Mouse (Mus musculus) forebrain, embryonic 11.5 days (tissue): ENCODE data around the gene Orai1. TPM values are rescaled to one million over a fixed set of nuclear protein-coding genes. Genes with fewer than 3 reads are reported as not detected.

Source experiments
- ATAC-seq: fragments of 200-750 bp; cut with Nextera tagmentation; replicated peaks from 2 replicates; pipeline ENCODE4 v1.8.0; 2017; ENCODE audit warnings: moderate TSS enrichment; ENCODE audit not compliant: low FRiP score
- DNase-seq: peaks from one replicate; pipeline ENCODE4 v3.0.0-alpha.2; 2017; ENCODE audit warnings: low spot score
- H3K27ac ChIP-seq: fragments of 300-500 bp; sonication (generic); 2 replicates; pipeline ENCODE4 v1.5.1; 2014; ENCODE audit warnings: low read depth, low read length
- H3K27me3 ChIP-seq: fragments of 300-500 bp; sonication (generic); 2 replicates; pipeline ENCODE4 v1.6.1; 2014; ENCODE audit warnings: mild to moderate bottlenecking, low read length, mixed read lengths; ENCODE audit not compliant: control insufficient read depth, insufficient read depth
- H3K36me3 ChIP-seq: fragments of 300-500 bp; sonication (generic); 2 replicates; pipeline ENCODE4 v1.6.1; 2014; ENCODE audit warnings: mild to moderate bottlenecking, low read length, moderate library complexity, mixed read lengths; ENCODE audit not compliant: control insufficient read depth, insufficient read depth
- H3K4me1 ChIP-seq: fragments of 300-500 bp; sonication (generic); replicated peaks from 2 replicates; pipeline ENCODE4 v1.6.1; 2014; ENCODE audit warnings: low read length, mixed read lengths; ENCODE audit not compliant: control insufficient read depth, insufficient read depth
- H3K4me2 ChIP-seq: fragments of 300-500 bp; sonication (generic); 2 replicates; pipeline ENCODE4 v1.6.1; 2014; ENCODE audit warnings: low read depth, mild to moderate bottlenecking, low read length, moderate library complexity, mixed read lengths; ENCODE audit not compliant: severe bottlenecking
- H3K4me3 ChIP-seq: fragments of 300-500 bp; sonication (generic); 2 replicates; pipeline ENCODE4 v1.5.1; 2014; ENCODE audit warnings: low read depth, low read length
- H3K9ac ChIP-seq: fragments of 300-500 bp; sonication (generic); 2 replicates; pipeline ENCODE4 v1.6.1; 2014; ENCODE audit warnings: low read length
- H3K9me3 ChIP-seq: fragments of 300-500 bp; sonication (generic); 2 replicates; pipeline ENCODE4 v1.6.1; 2016; ENCODE audit warnings: low read length, mixed read lengths; ENCODE audit not compliant: control insufficient read depth
- WGBS: fragments of 180-500 bp; shearing (Covaris S2); extraction: QIAGEN DNeasy Blood & Tissue Kit; methylation state at CpG from one replicate; pipeline ENCODE4 v1.1.7; 2014; 5-methylcytosine and 5-hydroxymethylcytosine counted together
- polyA plus RNA-seq: library from polyadenylated mRNA; unstranded; fragments of >200 nt; fragmentation: Nextera tagmentation; extraction: Ambion mirVana; gene quantifications from 2 replicates; pipeline ENCODE4 v1.2.1, GENCODE M21; 2014

Orai1 gene
- polyA plus RNA-seq, 1 experiment from 2014 or later = 9.8 TPM

GRCm38 (mm10) chr5:123045561-123046295 is 30.9 kb downstream of the Orai1 start:
- Histone ChIP-seq H3K4me1 (no peaks in the 10 kb centered on the region; the same call in 1 of the 2 replicates), H3K4me2 (no peak overlapping the region), H3K27me3 (no peaks in the 10 kb centered on the region), H3K36me3 (no peaks in the 10 kb centered on the region), H3K4me3 (no peak overlapping the region), H3K9ac (no peak overlapping the region), H3K9me3 (no peaks in the 10 kb centered on the region), H3K27ac (no peak overlapping the region)
- ATAC-seq (no peak), DNase-seq (no peak)
- WGBS = 46% methylated on average over 9 of the region's 9 CpGs

- H3K9me3 ChIP-seq = no peaks in the 10 kb centered on the region
- no peak within 1 kb of the TSS for H3K4me3 ChIP-seq
- H3K36me3 ChIP-seq = no peaks in the 10 kb centered on the region
- H3K9ac ChIP-seq = no peak within 1 kb of the TSS
- WGBS = 86% methylated on average over 3 of the region's 3 CpGs
- H3K4me1 ChIP-seq = no peaks in the 10 kb centered on the region; the same call in 1 of the 2 replicates
- no peak within 1 kb of the TSS for H3K27ac ChIP-seq
- ATAC-seq = no peak
- no peaks in the 10 kb centered on the region for H3K27me3 ChIP-seq
- H3K4me2 ChIP-seq = no peak within 1 kb of the TSS
- no peak for DNase-seq
These were observed 32.0 kb downstream of the Orai1 start, which contains the start of gene Morn3 for GRCm38 (mm10) chr5:123046916-123047315. TSS of gene Morn3 (minus strand) at chr5:123047016.

- H3K4me3 ChIP-seq = peak overlapping the region; percentile 18
- H3K4me2 ChIP-seq = peak overlapping the region; percentile 47
- H3K27ac ChIP-seq = peak overlapping the region; percentile 43; the same call in 1 of the 2 replicates
- no peaks in the 10 kb centered on the region for H3K27me3 ChIP-seq
- 7% methylated on average over 12 of the region's 12 CpGs for WGBS
- H3K4me1 ChIP-seq = no peaks in the 10 kb centered on the region; the same call in 1 of the 2 replicates
- no peaks in the 10 kb centered on the region for H3K9me3 ChIP-seq
- ATAC-seq (peak; percentile 51; the same call in 1 of the 2 replicates), DNase-seq (peak; percentile 73)
- H3K9ac ChIP-seq = peak overlapping the region; percentile 56
- H3K36me3 ChIP-seq = no peaks in the 10 kb centered on the region
These were observed 34.4 kb downstream of the Orai1 start for GRCm38 (mm10) chr5:123049271-123049670.

GRCm38 (mm10) chr5:123050918-123051317 is 36.0 kb downstream of the Orai1 start:
- Histone ChIP-seq H3K36me3 (no peaks in the 10 kb centered on the region), H3K4me1 (no peaks in the 10 kb centered on the region; the same call in 1 of the 2 replicates), H3K4me3 (no peak overlapping the region), H3K27ac (no peak overlapping the region), H3K27me3 (no peaks in the 10 kb centered on the region), H3K9me3 (no peaks in the 10 kb centered on the region), H3K9ac (no peak overlapping the region), H3K4me2 (no peak overlapping the region)
- ATAC-seq (no peak), DNase-seq (no peak)
- WGBS = 83% methylated on average over 9 of the region's 9 CpGs

GRCm38 (mm10) chr5:123051736-123052135 is 36.9 kb downstream of the Orai1 start:
- Histone ChIP-seq H3K9me3 (no peaks in the 10 kb centered on the region), H3K4me1 (no peaks in the 10 kb centered on the region; the same call in 1 of the 2 replicates), H3K4me3 (no peak overlapping the region), H3K27ac (no peak overlapping the region), H3K27me3 (no peaks in the 10 kb centered on the region), H3K36me3 (no peaks in the 10 kb centered on the region), H3K4me2 (no peak overlapping the region), H3K9ac (no peak overlapping the region)
- DNase-seq (no peak), ATAC-seq (no peak)
- 80% methylated on average over 5 of the region's 5 CpGs for WGBS

GRCm38 (mm10) chr5:123057366-123058250 is 42.7 kb downstream of the Orai1 start:
- H3K9me3 ChIP-seq = no peaks in the 10 kb centered on the region
- peak overlapping the region; percentile 48 for H3K4me2 ChIP-seq
- DNase-seq = peak; percentile 100
- peak overlapping the region; percentile 29 for H3K4me3 ChIP-seq
- ATAC-seq = peak; percentile 96
- H3K27ac ChIP-seq = no peak overlapping the region
- H3K27me3 ChIP-seq = no peaks in the 10 kb centered on the region
- 8% methylated on average over 48 of the region's 48 CpGs for WGBS
- H3K4me1 ChIP-seq = no peaks in the 10 kb centered on the region
- H3K9ac ChIP-seq = peak overlapping the region; percentile 30; the same call in 1 of the 2 replicates
- no peaks in the 10 kb centered on the region for H3K36me3 ChIP-seq

- H3K4me3 ChIP-seq = peak overlapping the region; percentile 29
These were observed 43.6 kb downstream of the Orai1 start for GRCm38 (mm10) chr5:123058251-123059102.

More at GRCm38 (mm10) chr5:123058251-123059102, 43.6 kb downstream of the Orai1 start:
- H3K9ac ChIP-seq = peak overlapping the region; percentile 30; the same call in 1 of the 2 replicates
- 50% methylated on average over 16 of the region's 16 CpGs for WGBS
- no peaks in the 10 kb centered on the region for H3K9me3 ChIP-seq
- no peaks in the 10 kb centered on the region for H3K4me1 ChIP-seq
- no peaks in the 10 kb centered on the region for H3K36me3 ChIP-seq
- no peaks in the 10 kb centered on the region for H3K27me3 ChIP-seq
- ATAC-seq = no peak
- DNase-seq = no peak
- H3K4me2 ChIP-seq = peak overlapping the region; percentile 48
- no peak overlapping the region for H3K27ac ChIP-seq
